Comparison of ENCODE assay signal across 10 mouse cellular contexts in the genomic region with DNA sequence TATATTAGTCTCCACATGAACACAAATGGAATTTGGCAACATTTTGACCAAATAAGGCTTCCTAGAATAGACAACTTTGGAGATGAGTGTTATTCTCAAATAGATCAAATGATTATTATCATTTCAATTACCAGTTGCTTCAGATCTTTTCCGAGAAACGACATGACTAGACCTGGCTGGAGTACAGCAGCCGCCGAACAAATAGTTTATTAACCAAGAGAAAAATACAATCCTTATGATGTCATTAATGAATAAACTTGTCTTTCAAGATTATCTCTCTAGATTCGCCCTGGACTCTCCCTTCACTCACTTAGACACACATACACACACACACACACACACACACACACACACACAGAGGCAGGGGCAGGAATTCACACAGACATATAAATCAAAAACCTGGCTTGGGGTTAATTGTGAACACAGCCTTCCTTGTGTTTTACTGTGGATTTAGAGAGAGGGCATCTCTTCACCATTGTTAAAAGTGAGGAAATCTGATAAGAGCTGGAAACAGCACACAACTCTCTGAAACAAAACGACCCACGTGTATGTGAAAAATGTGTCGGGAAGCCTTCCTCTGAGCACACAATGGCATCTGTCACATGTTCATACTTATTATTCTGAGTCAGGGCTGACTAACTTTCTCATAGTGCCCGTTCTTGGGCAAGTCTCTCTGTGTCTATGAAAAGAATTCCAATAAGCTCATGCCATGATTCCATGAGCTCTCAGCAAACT. TPM values are rescaled to one million over a fixed set of nuclear protein-coding genes. Genes with fewer than 3 reads are reported as not detected.
DNase-seq lines count a peak whose midpoint lies in the region; ATAC-seq and TF ChIP-seq lines count a peak whose summit lies in the region.
"Had no signal": no experiment of that assay in that cellular context is flagged by ENCODE, and none has a peak within 500 bp of the region (broad histone marks: within the 10 kb centered on the region; RNA-seq: fewer than 3 reads in every experiment).

No protein-coding gene starts in this region.

- peaks cover 13% of the 10 kb centered on the region for H3K4me1 ChIP-seq in liver, postnatal 0 days (ENCODE audit: insufficient read depth)
- peaks cover 44% of the 10 kb centered on the region for H3K4me1 ChIP-seq in bone marrow macrophage, adult 2 months (ENCODE audit: control insufficient read depth, insufficient read depth, low read length)

- no peak overlapping the region for H3K4me2 ChIP-seq in liver, postnatal 0 days (ENCODE audit: low read depth, low read length)

- H3K27ac ChIP-seq in gastrocnemius, adult 2 months = peak overlapping the region; percentile 66
- peak overlapping the region; percentile 66 for H3K27ac ChIP-seq in liver, postnatal 0 days (ENCODE audit: low read depth)
- peak overlapping the region; percentile 93 for H3K27ac ChIP-seq in bone marrow macrophage, adult 2 months (ENCODE audit: insufficient read depth, low read depth, low read length)
- H3K27ac ChIP-seq: liver, embryonic 14.5 days had no signal

- peak overlapping the region; percentile 11; the same call in 1 of the 2 replicates for H3K4me3 ChIP-seq in gastrocnemius, adult 2 months
- H3K4me3 ChIP-seq in liver, postnatal 0 days (ENCODE audit: low read depth, low read length) = no peak overlapping the region
- no peak overlapping the region for H3K4me3 ChIP-seq in bone marrow macrophage, adult 2 months (ENCODE audit: insufficient read depth, low read length)

- no peak overlapping the region for H3K9ac ChIP-seq in liver, postnatal 0 days (replicated peaks)
- H3K9ac ChIP-seq: liver, embryonic 14.5 days had no signal

- no peak for DNase-seq in gastrocnemius, adult 2 months
- no peak for DNase-seq in gastrocnemius, postnatal 25 days
- DNase-seq in liver, postnatal 0 days = no peak
- no peak for DNase-seq in liver
- DNase-seq in retina, embryonic 14.5 days (ENCODE audit: low spot score) = peak; percentile 16
- no peak for DNase-seq in urinary bladder, postnatal 36 days (ENCODE audit: low spot score in 2 of 2)
- DNase-seq: heart, postnatal 36 days had no signal

- peak; percentile 49; the same call in 1 of the 2 replicates for ATAC-seq in liver, postnatal 0 days
- no peak for ATAC-seq in megakaryocyte-erythroid progenitor cell, adult 5-6 weeks (replicated peaks; ENCODE audit: low FRiP score, low TSS enrichment, poor library complexity, severe bottlenecking)

- TF ChIP-seq POLR2A in bone marrow macrophage, adult 2 months (IDR thresholded peaks at IDR 0.05; ENCODE audit: borderline replicate concordance, low read depth, low read length) = no peak

- no peaks in the 10 kb centered on the region for H3K36me3 ChIP-seq in liver, postnatal 0 days (replicated peaks; ENCODE audit: insufficient read depth, low read length)

- H3K9me3 ChIP-seq in liver, postnatal 0 days (ENCODE audit: low read length) = no peaks in the 10 kb centered on the region

- WGBS in liver, postnatal 0 days (ENCODE audit: insufficient replicate concordance) = 47% methylated on average over 9 of the region's 9 CpGs

- H3K27me3 ChIP-seq in liver, postnatal 0 days (ENCODE audit: insufficient read depth, low read length) = no peaks in the 10 kb centered on the region

- TF ChIP-seq CTCF in gastrocnemius, adult 2 months (IDR thresholded peaks at IDR 0.05) = no peak
- TF ChIP-seq CTCF in liver, postnatal 0 days (IDR thresholded peaks at IDR 0.05; ENCODE audit: low read depth) = no peak
- TF ChIP-seq CTCF in bone marrow macrophage, adult 2 months (IDR thresholded peaks at IDR 0.05; ENCODE audit: low read depth, low read length) = no peak

- intact Hi-C loops in gastrocnemius, adult 2 months (cut with DNase I) = no loop called here

- TF ChIP-seq EP300 in liver, postnatal 0 days (IDR thresholded peaks at IDR 0.05; ENCODE audit: low read depth) = no peak

RNA-seq across cellular contexts. Expression of gene Arid5b, which starts 30.1 kb away (rescaled TPM):
- total RNA-seq in gastrocnemius, adult 2 months (2021) = 10 to 100 TPM in 1 of 2 experiments, 1 to 10 TPM in 1; 8.3 to 16.9 TPM
- 10 to 100 TPM in 1 of 2 experiments, 1 to 10 TPM in 1; 8.5 to 17.7 TPM for total RNA-seq in gastrocnemius, postnatal 25 days (2021)
- polyA plus RNA-seq in liver, postnatal 0 days (2015; fragmentation: Nextera tagmentation; extraction: Ambion mirVana) = 8.1 and 12.2 TPM in 2 replicates
- 25.9 and 26.5 TPM in 2 replicates for polyA plus RNA-seq in bone marrow macrophage, adult 2 months (2012; ENCODE audit: insufficient read depth, insufficient read length, missing spikeins)
- 0.59 and 1.7 TPM in 2 replicates for total RNA-seq in megakaryocyte-erythroid progenitor cell, adult 5-6 weeks (2014; fragmentation: Nextera tagmentation)
- total RNA-seq in megakaryocyte-erythroid progenitor cell, adult 5-6 weeks (2017) = 1.2 and 1.6 TPM in 2 replicates
